Mouse (Mus musculus) Patski (cell line): ENCODE results near the gene Ube2b. TPM values are rescaled to one million over a fixed set of nuclear protein-coding genes. Genes with fewer than 3 reads are reported as not detected.
A peak's percentile ranks its signal among the peaks of the same experiment; 100 is the strongest.

ENCODE experiments used
- ATAC-seq: fragments of 100-300 bp; one replicate; pipeline ENCODE4 v1.8.0; 2021
- CTCF ChIA-PET: fragments of 350-600 bp; sonication (Branson Sonifier 250); formaldehyde crosslinking; loops from one replicate; lab custom pipeline; 2022; ENCODE audit warnings: inconsistent platforms; lab: Charles Lee
- POLR2A ChIA-PET: fragments of 350-600 bp; sonication (Branson Sonifier 250); formaldehyde crosslinking; loops from one replicate; lab custom pipeline; 2022; ENCODE audit warnings: antibody characterized with exemption, inconsistent platforms; lab: Charles Lee
- DNase-seq: peaks from one replicate; pipeline ENCODE4 v3.0.0-alpha.2; 2011; ENCODE audit warnings: low read depth, low spot score
- H3K27me3 ChIP-seq: fragments of 371-371 bp; one replicate; pipeline ENCODE4 v1.5.1; 2021
- CTCF ChIP-seq: fragments of 100-300 bp; IDR thresholded peaks from one replicate; pipeline ENCODE4 v1.5.1; 2021
- in situ Hi-C: fragments of 300-500 bp; cut with MboI; formaldehyde crosslinking; loops from 3 replicates; pipeline ENCODE4 v1.11.1; 2018; ENCODE audit warnings: low pct_unique_long_range_greater_than_20kb, mixed read lengths
- polyA plus RNA-seq: library from polyadenylated mRNA; unstranded; gene quantifications from one replicate; pipeline ENCODE4 v1.2.3, GENCODE M21; 2021

Gene Ube2b
- polyA plus RNA-seq, 1 experiment from 2014 or later, result 227 TPM

GRCm38 (mm10) chr11:51968896-51969295, 31.7 kb downstream of the Ube2b start:
- no peaks in the 10 kb centered on the region for H3K27me3 ChIP-seq
- no peak for ATAC-seq
- CTCF ChIA-PET, result interaction anchor here (1.5 to 6.7 kb wide), 5 partner anchors 28 to 251 kb away, joined by 3 to 43 read pairs (median 4); no protein-coding TSS in a partner anchor
- in situ Hi-C loops, result loop anchor here (5.0 kb wide), 3 partner anchors 52 to 147 kb away; partner anchors contain the start of gene Jade2
- no peak for DNase-seq
- POLR2A ChIA-PET, result interaction anchor here (0.7 to 2.5 kb wide), 2 partner anchors 111 to 130 kb away, joined by 3 to 6 read pairs; partner anchors contain the start of gene Jade2
- TF ChIP-seq CTCF, result no peak

- TF ChIP-seq CTCF, result peak; percentile 100
- DNase-seq, result peak; percentile 59
- H3K27me3 ChIP-seq, result no peaks in the 10 kb centered on the region
- in situ Hi-C loops, result loop anchor here (5.0 kb wide), 3 partner anchors 50 to 145 kb away; partner anchors contain the start of gene Jade2
- ChIA-PET POLR2A (interaction anchor here (0.5 to 2.5 kb wide), 11 partner anchors 9 to 113 kb away, joined by 3 to 18 read pairs (median 4); partner anchors contain the start of gene Jade2), CTCF (interaction anchor here (0.9 to 6.7 kb wide), 15 partner anchors 9 to 253 kb away, joined by 3 to 43 read pairs (median 4); no protein-coding TSS in a partner anchor)
- peak; percentile 80 for ATAC-seq
Measured at GRCm38 (mm10) chr11:51967443-51968401, 32.8 kb downstream of the Ube2b start, which contains the start of gene Cdkn2aipnl. TSS of gene Cdkn2aipnl (plus strand) at chr11:51967661.

- CTCF ChIA-PET, result interaction anchor here (1.0 to 6.7 kb wide), 13 partner anchors 11 to 254 kb away, joined by 3 to 43 read pairs (median 4); no protein-coding TSS in a partner anchor
- in situ Hi-C loops, result loop anchor here (5.0 kb wide), 3 partner anchors 49 to 144 kb away; partner anchors contain the start of gene Jade2
- H3K27me3 ChIP-seq, result no peaks in the 10 kb centered on the region
- POLR2A ChIA-PET, result interaction anchor here (0.5 to 2.5 kb wide), 7 partner anchors 10 to 111 kb away, joined by 3 to 18 read pairs (median 5); partner anchors contain the start of gene Jade2
- DNase-seq, result no peak
- no peak for ATAC-seq
- no peak for TF ChIP-seq CTCF
Measured at GRCm38 (mm10) chr11:51966651-51967050, 33.9 kb downstream of the Ube2b start.

GRCm38 (mm10) chr11:51962277-51962676, 38.3 kb downstream of the Ube2b start:
- no peaks in the 10 kb centered on the region for H3K27me3 ChIP-seq
- no peak for ATAC-seq
- POLR2A ChIA-PET, result interaction anchor here (1.2 kb wide), 1 partner anchor 105 kb away, joined by 3 read pairs; the partner anchor contains the start of gene Jade2
- in situ Hi-C loops, result no loop called here
- TF ChIP-seq CTCF, result no peak
- DNase-seq, result no peak
- CTCF ChIA-PET, result interaction anchor here (1.1 to 1.8 kb wide), 2 partner anchors 21 to 142 kb away, joined by 3 to 5 read pairs; no protein-coding TSS in a partner anchor

- CTCF ChIA-PET, result interaction anchor here (1.1 to 1.8 kb wide), 2 partner anchors 20 to 142 kb away, joined by 3 to 5 read pairs; no protein-coding TSS in a partner anchor
- in situ Hi-C loops, result no loop called here
- TF ChIP-seq CTCF, result no peak
- POLR2A ChIA-PET, result interaction anchor here (1.2 kb wide), 1 partner anchor 104 kb away, joined by 3 read pairs; the partner anchor contains the start of gene Jade2
- no peak for ATAC-seq
- no peaks in the 10 kb centered on the region for H3K27me3 ChIP-seq
- no peak for DNase-seq
Measured at GRCm38 (mm10) chr11:51961761-51962160, 38.8 kb downstream of the Ube2b start.

- CTCF ChIA-PET, result interaction anchor here (0.8 to 1.8 kb wide), 3 partner anchors 16 to 141 kb away, joined by 3 to 5 read pairs (median 3); no protein-coding TSS in a partner anchor
- ATAC-seq, result no peak
- POLR2A ChIA-PET, result interaction anchor here (0.6 to 1.7 kb wide), 3 partner anchors 87 to 210 kb away, joined by 3 to 5 read pairs (median 3); partner anchors contain the start of gene Jade2
- H3K27me3 ChIP-seq, result no peaks in the 10 kb centered on the region
- in situ Hi-C loops, result no loop called here
- peak; percentile 44 for TF ChIP-seq CTCF
- no peak for DNase-seq
Measured at GRCm38 (mm10) chr11:51960967-51961471, 39.5 kb downstream of the Ube2b start.

- DNase-seq (no peak), ATAC-seq (no peak)
- POLR2A ChIA-PET, result interaction anchor here (1.0 to 1.7 kb wide), 2 partner anchors 86 to 103 kb away, joined by 3 to 5 read pairs; partner anchors contain the start of gene Jade2
- CTCF ChIA-PET, result interaction anchor here (1.2 to 2.3 kb wide), 3 partner anchors 10 to 91 kb away, joined by 3 to 6 read pairs (median 4); no protein-coding TSS in a partner anchor
- no peak for TF ChIP-seq CTCF
- no peaks in the 10 kb centered on the region for H3K27me3 ChIP-seq
- in situ Hi-C loops, result no loop called here
Measured at GRCm38 (mm10) chr11:51960061-51960460, 40.5 kb downstream of the Ube2b start.

- no peak for TF ChIP-seq CTCF
- no peak for ATAC-seq
- no peaks in the 10 kb centered on the region for H3K27me3 ChIP-seq
- POLR2A ChIA-PET, result interaction anchor here (1.7 kb wide), 1 partner anchor 103 kb away, joined by 5 read pairs; the partner anchor contains the start of gene Jade2
- DNase-seq, result no peak
- CTCF ChIA-PET, result interaction anchor here (1.1 to 2.3 kb wide), 4 partner anchors 10 to 99 kb away, joined by 3 to 6 read pairs (median 4); no protein-coding TSS in a partner anchor
- in situ Hi-C loops, result no loop called here
Measured at GRCm38 (mm10) chr11:51959511-51959910, 41.1 kb downstream of the Ube2b start.

- ATAC-seq (no peak), DNase-seq (no peak)
- in situ Hi-C loops, result no loop called here
- no peaks in the 10 kb centered on the region for H3K27me3 ChIP-seq
- CTCF ChIA-PET, result interaction anchor here (2.2 to 2.3 kb wide), 2 partner anchors 8 to 12 kb away, joined by 6 to 11 read pairs; no protein-coding TSS in a partner anchor
- POLR2A ChIA-PET, result no interaction called here
- no peak for TF ChIP-seq CTCF
Measured at GRCm38 (mm10) chr11:51957760-51958159, 42.8 kb downstream of the Ube2b start.
